Mouse (Mus musculus) cerebellum, adult 18-20 months (tissue): Measurements from ENCODE around the gene Actr1a.
A peak's percentile ranks its signal among the peaks of the same experiment; 100 is the strongest.

Source experiments
- DNase-seq, 2 experiments: peaks; one replicate each; pipeline ENCODE4 v3.0.0; 2021

Gene Actr1a

DNA sequence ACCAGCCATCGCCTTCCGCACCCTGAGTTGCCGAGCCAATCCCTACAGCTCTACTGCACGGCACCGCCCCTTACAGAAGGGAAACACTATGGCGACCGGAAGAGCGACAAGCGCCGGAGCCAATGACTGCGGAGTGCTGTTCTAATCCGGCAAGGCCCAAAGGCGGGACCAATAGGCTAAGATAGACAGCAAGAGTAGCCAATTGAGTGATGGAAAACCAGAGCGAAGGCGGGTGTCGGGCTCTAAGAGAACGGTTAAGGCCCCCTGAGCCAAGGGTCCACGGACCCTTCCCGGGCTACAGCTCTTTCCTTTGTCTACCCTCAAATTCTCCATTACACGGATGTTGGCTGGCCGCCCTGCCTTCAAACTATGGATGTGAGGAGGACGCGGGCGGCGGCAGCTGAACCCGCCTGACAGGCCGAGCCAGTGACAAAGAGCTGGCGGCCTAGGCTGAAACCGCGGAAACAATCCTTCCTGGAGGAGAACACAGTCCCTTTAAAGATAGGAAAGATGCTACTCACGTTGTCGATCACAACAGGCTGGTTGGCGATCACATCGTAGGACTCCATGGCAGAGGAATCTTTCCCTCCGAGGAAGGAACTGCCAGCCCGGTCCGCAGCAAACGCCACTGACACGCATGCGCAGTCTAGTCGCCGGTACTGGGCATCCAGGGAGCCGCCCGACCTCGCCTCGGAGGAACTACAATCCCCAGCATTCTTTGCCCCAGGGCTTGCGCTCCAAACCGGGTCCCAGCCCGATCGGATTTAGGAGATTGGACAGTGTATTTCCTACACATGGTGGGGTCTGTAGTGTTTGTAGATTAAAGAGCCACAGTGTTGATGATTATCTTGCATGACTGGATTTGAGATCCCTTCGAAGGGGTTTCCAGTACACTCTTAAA, at the start of gene Actr1a:
TSS of gene Actr1a (minus strand) at position 640 of the 901 bp plus-strand sequence.
- DNase-seq, result peak; percentile 97 to 99

- DNase-seq, result peak; percentile 89 to 90
Measured at GRCm38 (mm10) chr19:46444209-46444608, 48.7 kb upstream of the Actr1a start.

DNA sequence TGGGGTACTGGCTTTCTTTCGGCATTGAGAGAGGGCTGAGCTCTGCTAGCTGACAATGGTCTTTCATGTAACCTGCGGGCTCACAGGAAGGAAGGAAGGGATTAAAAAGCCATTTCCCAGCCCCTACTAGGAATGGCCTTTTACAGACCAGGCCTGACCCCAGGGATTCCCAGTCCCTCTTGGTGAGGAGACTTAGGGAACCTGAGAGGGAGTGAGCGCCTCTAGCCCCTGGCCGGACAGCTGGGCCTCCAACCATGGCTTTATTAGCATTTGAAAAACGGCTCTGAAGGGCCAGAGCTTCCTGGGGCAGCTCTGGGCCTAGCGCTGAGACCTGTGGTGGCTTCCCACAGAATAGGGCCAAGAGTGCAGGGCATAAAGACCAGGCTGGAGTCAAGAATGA, 48.0 kb upstream of the Actr1a start:
- DNase-seq, result no peak

- DNase-seq, result no peak
Measured at GRCm38 (mm10) chr19:46435492-46435891, 39.9 kb upstream of the Actr1a start.

DNA sequence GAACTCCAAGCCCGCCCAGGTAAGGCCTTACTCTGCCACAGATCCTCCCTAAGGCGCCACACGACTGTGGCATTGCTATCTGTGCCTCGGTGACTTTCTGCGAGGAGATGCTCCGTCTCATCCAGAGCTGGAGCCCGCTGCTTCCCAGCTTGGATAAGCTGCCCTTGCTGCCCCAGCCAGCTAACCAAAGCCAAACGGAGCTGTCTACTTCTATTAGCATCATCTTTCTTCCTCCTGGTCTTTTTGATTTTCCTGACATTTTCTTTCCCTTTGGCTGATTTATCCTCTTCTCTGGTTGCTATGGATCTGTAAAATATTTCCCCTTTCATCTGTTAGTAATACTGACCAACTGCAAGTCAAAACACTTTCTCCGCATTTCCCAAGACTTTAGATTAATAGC, 39.0 kb upstream of the Actr1a start:
- no peak for DNase-seq

GRCm38 (mm10) chr19:46434148-46434547, 38.6 kb upstream of the Actr1a start:
- DNase-seq, result no peak

DNA sequence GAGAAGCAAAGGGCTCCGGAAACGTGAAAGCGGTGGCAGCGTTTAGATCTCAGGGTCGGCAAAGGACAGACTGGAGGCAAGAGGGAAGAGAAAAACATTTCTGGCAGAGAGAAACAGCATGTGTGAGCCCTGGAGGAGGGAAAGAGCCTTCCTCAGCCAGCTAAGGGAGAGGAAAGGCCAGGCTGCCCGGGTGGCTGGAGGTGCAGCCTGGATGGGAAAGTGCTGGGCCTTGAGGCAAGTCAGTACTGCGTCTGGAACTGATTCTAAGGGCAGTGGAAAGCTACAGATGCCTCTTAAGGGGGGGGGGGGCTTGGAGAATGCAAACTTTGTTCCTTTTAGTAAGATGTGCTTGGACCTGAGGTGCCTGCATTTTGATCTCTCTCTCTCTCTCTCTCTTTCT, 38.2 kb upstream of the Actr1a start:
- DNase-seq, result no peak

DNA sequence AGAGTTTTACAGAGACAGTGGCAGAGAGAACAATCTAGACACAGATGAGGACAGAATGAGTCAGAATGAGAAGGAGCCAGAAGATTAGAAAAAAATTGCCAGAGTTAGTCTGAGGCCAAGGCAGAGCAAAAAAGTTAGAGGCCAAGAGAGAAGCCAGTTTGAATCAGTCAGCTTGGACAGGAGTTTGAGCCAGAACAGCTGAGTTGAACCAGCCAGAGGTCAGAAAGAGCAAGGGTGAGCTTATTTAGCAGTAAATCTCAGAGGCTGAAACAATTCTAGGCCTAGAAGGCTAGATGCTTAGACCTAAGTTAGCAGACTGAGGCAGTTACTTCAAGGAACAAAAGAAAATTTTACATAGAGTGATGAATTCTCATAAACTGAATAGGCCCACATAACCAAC, 33.7 kb upstream of the Actr1a start:
- no peak for DNase-seq

GRCm38 (mm10) chr19:46426488-46426887, 30.9 kb upstream of the Actr1a start:
- peak in 1 of 2 experiments; percentile 34 for DNase-seq

GRCm38 (mm10) chr19:46425266-46425665, 29.7 kb upstream of the Actr1a start:
- DNase-seq, result peak; percentile 28 to 31

GRCm38 (mm10) chr19:46422384-46423338, 27.1 kb upstream of the Actr1a start:
- DNase-seq, result peak; percentile 84 to 88

DNA sequence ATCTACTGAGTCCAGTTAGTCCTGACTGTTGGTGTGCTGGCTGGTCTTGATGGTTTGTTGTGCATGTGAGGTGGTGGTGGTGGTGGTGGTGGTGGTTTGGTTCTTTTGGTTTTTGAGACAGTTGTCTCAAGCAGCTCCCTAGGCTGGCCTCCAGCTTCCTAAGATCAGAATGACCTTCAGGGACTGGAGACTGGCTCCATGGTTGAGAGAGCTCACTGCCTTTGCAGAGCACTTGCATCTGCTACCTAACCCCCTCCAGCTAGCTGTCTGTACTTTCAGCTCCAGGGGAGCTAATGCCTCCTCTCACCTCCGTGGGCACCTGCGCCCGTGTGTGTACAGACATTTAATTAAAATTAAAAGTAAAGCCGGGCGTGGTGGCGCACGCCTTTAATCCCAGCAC, 24.9 kb upstream of the Actr1a start:
- DNase-seq, result no peak

- DNase-seq, result no peak
Measured at GRCm38 (mm10) chr19:46418051-46418450, 22.5 kb upstream of the Actr1a start.

- DNase-seq, result no peak
Measured at GRCm38 (mm10) chr19:46416276-46416675, 20.7 kb upstream of the Actr1a start.

DNA sequence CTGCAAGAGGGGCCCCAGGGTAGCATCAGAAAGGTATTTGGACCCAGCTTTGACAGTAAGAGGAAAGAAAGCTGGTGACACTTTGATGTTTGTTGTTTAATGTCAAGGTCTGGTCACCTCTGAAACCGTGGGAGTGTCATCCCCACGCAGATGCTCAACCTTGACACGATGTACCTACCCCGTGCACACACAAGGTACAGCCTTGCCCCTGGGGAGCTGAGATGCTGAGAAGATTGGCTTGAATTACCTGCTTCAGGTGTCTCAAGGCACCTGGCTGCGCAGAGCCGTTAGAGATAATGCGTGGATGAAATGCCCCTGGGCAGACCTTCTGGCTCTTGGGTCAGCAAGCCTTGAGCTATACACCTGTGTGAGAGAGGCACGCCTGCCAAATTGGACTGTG, 18.9 kb upstream of the Actr1a start:
- peak in 1 of 2 experiments; percentile 36 for DNase-seq

GRCm38 (mm10) chr19:46413969-46414368, 18.4 kb upstream of the Actr1a start:
- DNase-seq, result no peak

- DNase-seq, result no peak
Measured at GRCm38 (mm10) chr19:46412056-46412805, 16.7 kb upstream of the Actr1a start.

DNA sequence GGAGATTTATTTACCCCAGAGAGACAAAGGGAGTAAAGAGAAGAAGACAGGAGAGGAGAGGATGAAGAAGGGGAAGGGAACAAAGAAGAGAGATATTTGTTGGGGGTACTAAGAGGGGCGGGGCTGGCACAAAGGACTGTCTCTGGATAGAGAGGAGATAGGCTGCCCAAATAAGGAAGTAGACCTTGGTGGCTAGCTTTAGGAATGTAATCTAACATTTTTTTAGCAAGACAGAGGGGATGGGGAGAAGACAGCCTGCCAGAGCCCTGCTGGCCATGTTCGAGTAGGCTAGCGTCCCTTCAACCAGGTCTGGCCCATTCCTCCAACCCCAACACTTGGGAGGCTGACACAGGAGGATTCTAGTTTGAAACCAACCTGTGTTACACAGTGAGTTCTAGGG, 14.0 kb upstream of the Actr1a start:
- DNase-seq, result no peak

GRCm38 (mm10) chr19:46406592-46407386, 11.2 kb upstream of the Actr1a start:
- DNase-seq, result no peak

- no peak for DNase-seq
Measured at GRCm38 (mm10) chr19:46404030-46404429, 8.5 kb upstream of the Actr1a start.

DNA sequence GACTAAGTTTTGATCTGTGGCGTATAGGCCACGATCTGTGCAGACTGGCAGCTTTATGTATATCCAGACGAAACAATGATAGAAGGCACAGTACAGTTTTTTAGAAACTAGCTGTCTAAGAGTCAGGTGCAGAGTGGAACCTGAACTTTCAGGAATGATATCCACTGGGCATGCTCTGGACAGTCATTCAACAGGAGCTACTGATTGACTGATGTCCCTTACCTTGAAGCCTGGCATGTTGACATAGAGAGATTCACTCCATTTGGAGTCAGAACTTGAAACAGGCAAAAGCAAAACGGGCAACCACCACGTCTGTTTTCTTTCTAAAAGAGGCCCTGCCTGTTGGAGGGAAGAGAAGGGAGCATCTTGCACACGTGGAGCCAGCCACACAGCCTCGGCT, 5.0 kb upstream of the Actr1a start:
- DNase-seq, result no peak

DNA sequence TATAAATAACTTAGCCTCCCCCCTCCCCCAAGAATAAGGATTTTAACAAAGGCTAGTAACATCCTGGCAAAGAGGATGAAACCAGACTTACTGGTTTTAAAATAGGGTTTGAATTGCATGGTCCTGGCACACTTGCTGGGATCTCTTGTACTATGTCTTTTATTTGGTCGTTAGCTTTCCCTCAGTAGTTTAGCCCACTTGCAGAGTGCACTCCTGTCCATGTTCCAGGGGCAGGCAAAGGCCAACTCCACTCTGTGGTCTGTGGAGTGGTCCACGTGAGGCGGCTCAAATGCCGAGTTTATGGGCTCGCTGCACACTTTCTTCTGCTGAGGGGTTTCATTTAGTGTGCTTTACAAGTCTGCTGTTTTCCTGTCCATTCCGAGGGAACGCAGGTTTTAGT, 4.3 kb upstream of the Actr1a start:
- no peak for DNase-seq
